Mouse (Mus musculus): ENCODE data around the gene Luc7l. TPM values are rescaled to one million over a fixed set of nuclear protein-coding genes. Genes with fewer than 3 reads are reported as not detected.
"Not testable (repeated sequence)": the region's sequence is repeated elsewhere in the genome, so short reads cannot be mapped to it uniquely, and the experiment has no call there.

Gene Luc7l
- polyA plus RNA-seq, 1 experiment from 2014 or later = 104 TPM

GRCm38 (mm10) chr17:26251886-26252538 lies 684 bp upstream of the Luc7l start:
- H3K4me1 ChIP-seq (ENCODE audit: insufficient read depth) = 0 out of 2 replicates have a peak, but pooled peaks cover 5% of the 10 kb centered on the region
- DNase-seq (no peak), ATAC-seq (ENCODE audit: insufficient read depth) (no peak)
- peak overlapping the region; percentile 60 for H3K4me2 ChIP-seq
- no peaks in the 10 kb centered on the region for H3K9me3 ChIP-seq (ENCODE audit: low read depth, low read length)
- peak overlapping the region; percentile 99; the same call in 1 of the 2 replicates for H3K27ac ChIP-seq (ENCODE audit: low read depth)
- peak overlapping the region; percentile 86; the same call in 1 of the 2 replicates for H3K9ac ChIP-seq
- no peaks in the 10 kb centered on the region for H3K27me3 ChIP-seq (ENCODE audit: insufficient read depth, low read length)
- peak overlapping the region; percentile 95 for H3K4me3 ChIP-seq (ENCODE audit: low read depth, low read length)
- H3K36me3 ChIP-seq (ENCODE audit: insufficient read depth) = peaks cover 21% of the 10 kb centered on the region
- 55% methylated on average over 4 of the region's 4 CpGs for WGBS
- TF ChIP-seq CTCF (IDR thresholded peaks at IDR 0.05; ENCODE audit: low read depth) = no peak

GRCm38 (mm10) chr17:26253399-26253798 lies 703 bp downstream of the Luc7l start:
- DNase-seq (no peak), ATAC-seq (ENCODE audit: insufficient read depth) (0 out of 2 replicates have a peak, but pooled peaks have one; percentile 1)
- Histone ChIP-seq H3K36me3 (ENCODE audit: insufficient read depth) (peaks cover 35% of the 10 kb centered on the region), H3K4me1 (ENCODE audit: insufficient read depth) (0 out of 2 replicates have a peak, but pooled peaks cover 5% of the 10 kb centered on the region), H3K27me3 (ENCODE audit: insufficient read depth, low read length) (no peaks in the 10 kb centered on the region), H3K4me2 (peak overlapping the region; percentile 60), H3K27ac (ENCODE audit: low read depth) (peak overlapping the region; percentile 99), H3K9ac (peak overlapping the region; percentile 86), H3K4me3 (ENCODE audit: low read depth, low read length) (peak overlapping the region; percentile 95), H3K9me3 (ENCODE audit: low read depth, low read length) (no peaks in the 10 kb centered on the region)
- under 1% methylated on average over 24 of the region's 24 CpGs for WGBS
- TF ChIP-seq CTCF (IDR thresholded peaks at IDR 0.05; ENCODE audit: low read depth) = no peak

- Histone ChIP-seq H3K9ac (no peak overlapping the region), H3K9me3 (ENCODE audit: low read depth, low read length) (no peaks in the 10 kb centered on the region), H3K4me1 (ENCODE audit: insufficient read depth) (0 out of 2 replicates have a peak, but pooled peaks cover 5% of the 10 kb centered on the region), H3K4me2 (no peak overlapping the region), H3K27ac (ENCODE audit: low read depth) (no peak overlapping the region), H3K27me3 (ENCODE audit: insufficient read depth, low read length) (no peaks in the 10 kb centered on the region), H3K36me3 (ENCODE audit: insufficient read depth) (peaks cover 52% of the 10 kb centered on the region), H3K4me3 (ENCODE audit: low read depth, low read length) (no peak overlapping the region)
- 89% methylated on average over 7 of the region's 7 CpGs for WGBS
- TF ChIP-seq CTCF (IDR thresholded peaks at IDR 0.05; ENCODE audit: low read depth) = no peak
- no peak for ATAC-seq (ENCODE audit: insufficient read depth)
- DNase-seq = no peak
Measured at GRCm38 (mm10) chr17:26255313-26255712, 2.6 kb downstream of the Luc7l start.

GRCm38 (mm10) chr17:26261826-26262225 lies 9.1 kb downstream of the Luc7l start:
- H3K27me3 ChIP-seq (ENCODE audit: insufficient read depth, low read length) = no peaks in the 10 kb centered on the region
- no peak overlapping the region for H3K27ac ChIP-seq (ENCODE audit: low read depth)
- no peak overlapping the region for H3K4me3 ChIP-seq (ENCODE audit: low read depth, low read length)
- no peak for DNase-seq
- 78% methylated on average over 4 of the region's 4 CpGs for WGBS
- no peaks in the 10 kb centered on the region for H3K9me3 ChIP-seq (ENCODE audit: low read depth, low read length)
- no peak overlapping the region for H3K4me2 ChIP-seq
- peaks cover 93% of the 10 kb centered on the region for H3K36me3 ChIP-seq (ENCODE audit: insufficient read depth)
- no peaks in the 10 kb centered on the region for H3K4me1 ChIP-seq (ENCODE audit: insufficient read depth)
- ATAC-seq (ENCODE audit: insufficient read depth) = no peak
- no peak for TF ChIP-seq CTCF (IDR thresholded peaks at IDR 0.05; ENCODE audit: low read depth)
- H3K9ac ChIP-seq = no peak overlapping the region

GRCm38 (mm10) chr17:26262384-26262783 lies 9.7 kb downstream of the Luc7l start:
- H3K4me3 ChIP-seq (ENCODE audit: low read depth, low read length) = no peak overlapping the region
- H3K9me3 ChIP-seq (ENCODE audit: low read depth, low read length) = no peaks in the 10 kb centered on the region
- no peaks in the 10 kb centered on the region for H3K27me3 ChIP-seq (ENCODE audit: insufficient read depth, low read length)
- DNase-seq (no peak), ATAC-seq (ENCODE audit: insufficient read depth) (no peak)
- H3K36me3 ChIP-seq (ENCODE audit: insufficient read depth) = peaks cover 93% of the 10 kb centered on the region
- 86% methylated on average over 3 of the region's 3 CpGs for WGBS
- H3K4me2 ChIP-seq = no peak overlapping the region
- no peak for TF ChIP-seq CTCF (IDR thresholded peaks at IDR 0.05; ENCODE audit: low read depth)
- no peaks in the 10 kb centered on the region for H3K4me1 ChIP-seq (ENCODE audit: insufficient read depth)
- no peak overlapping the region for H3K9ac ChIP-seq
- no peak overlapping the region for H3K27ac ChIP-seq (ENCODE audit: low read depth)

DNA sequence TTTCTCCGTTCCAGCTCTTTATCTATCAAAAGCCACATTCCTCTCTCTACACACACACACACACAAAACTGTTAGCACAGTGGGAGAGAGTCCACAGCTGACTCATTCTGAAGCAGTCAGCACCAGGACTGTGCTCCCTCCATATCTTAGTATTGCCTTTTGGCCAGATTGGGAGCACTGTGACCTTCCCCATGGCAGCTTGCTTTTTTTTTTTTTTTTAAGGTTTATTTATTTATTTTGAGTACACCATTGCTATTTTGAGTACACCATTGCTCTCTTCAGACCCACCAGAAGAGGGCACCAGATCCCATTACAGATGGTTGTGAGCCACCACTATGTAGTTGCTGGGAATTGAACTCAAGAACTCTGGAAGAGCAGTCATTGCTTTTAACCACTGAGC lies 16.2 kb downstream of the Luc7l start:
- Histone ChIP-seq H3K4me1 (ENCODE audit: insufficient read depth) (no peaks in the 10 kb centered on the region), H3K27ac (ENCODE audit: low read depth) (no peak overlapping the region), H3K4me2 (no peak overlapping the region), H3K36me3 (ENCODE audit: insufficient read depth) (peaks cover 94% of the 10 kb centered on the region), H3K27me3 (ENCODE audit: insufficient read depth, low read length) (no peaks in the 10 kb centered on the region), H3K9me3 (ENCODE audit: low read depth, low read length) (no peaks in the 10 kb centered on the region), H3K4me3 (ENCODE audit: low read depth, low read length) (no peak overlapping the region), H3K9ac (no peak overlapping the region)
- DNase-seq (peak; percentile 18), ATAC-seq (ENCODE audit: insufficient read depth) (no peak)
- peak; percentile 48 for TF ChIP-seq CTCF (IDR thresholded peaks at IDR 0.05; ENCODE audit: low read depth)
- 54% methylated on average over 1 of the region's 1 CpGs for WGBS

DNA sequence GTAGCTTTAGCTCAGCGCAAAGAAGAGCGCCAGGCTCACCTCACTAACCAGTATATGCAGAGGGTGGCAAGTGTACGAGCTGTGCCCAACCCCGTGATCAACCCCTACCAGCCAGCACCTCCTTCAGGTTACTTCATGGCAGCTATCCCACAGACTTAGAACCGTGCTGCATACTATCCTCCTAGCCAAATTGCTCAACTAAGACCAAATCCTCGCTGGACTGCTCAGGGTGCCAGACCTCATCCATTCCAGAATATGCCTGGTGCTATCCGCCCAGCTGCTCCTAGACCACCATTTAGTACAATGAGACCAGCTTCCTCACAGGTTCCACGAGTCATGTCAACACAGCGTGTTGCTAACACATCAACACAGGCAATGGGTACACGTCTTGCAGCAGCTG lies 16.9 kb downstream of the Luc7l start:
- H3K4me3 ChIP-seq (ENCODE audit: low read depth, low read length); DNase-seq; H3K4me1 ChIP-seq (ENCODE audit: insufficient read depth); ATAC-seq (ENCODE audit: insufficient read depth); H3K27ac ChIP-seq (ENCODE audit: low read depth); H3K9me3 ChIP-seq (ENCODE audit: low read depth, low read length); H3K4me2 ChIP-seq; H3K9ac ChIP-seq; H3K27me3 ChIP-seq (ENCODE audit: insufficient read depth, low read length): not testable (repeated sequence)
- 89% methylated on average over 9 of the region's 10 CpGs for WGBS
- H3K36me3 ChIP-seq (ENCODE audit: insufficient read depth) = peaks cover 90% of the 10 kb centered on the region
